Mouse (Mus musculus) liver, embryonic 16.5 days (tissue): ENCODE results near the gene Gm29797. TPM values are rescaled to one million over a fixed set of nuclear protein-coding genes. Genes with fewer than 3 reads are reported as not detected.

Experiments used
- ATAC-seq: fragments of 200-750 bp; cut with Nextera tagmentation; 2 replicates; pipeline ENCODE4 v1.8.0; 2017; ENCODE audit warnings: low read depth, mild to moderate bottlenecking, moderate number of reproducible peaks, moderate library complexity
- H3K27ac ChIP-seq: fragments of 300-500 bp; sonication (generic); 2 replicates; pipeline ENCODE4 v1.5.1; 2014; ENCODE audit warnings: mild to moderate bottlenecking, low read length
- H3K27me3 ChIP-seq: fragments of 300-500 bp; sonication (generic); 2 replicates; pipeline ENCODE4 v1.6.1; 2014; ENCODE audit warnings: low read depth, low read length, mixed read lengths; ENCODE audit not compliant: control insufficient read depth, insufficient read depth
- H3K36me3 ChIP-seq: fragments of 300-500 bp; sonication (generic); 2 replicates; pipeline ENCODE4 v1.6.1; 2014; ENCODE audit warnings: mild to moderate bottlenecking; ENCODE audit not compliant: control insufficient read depth, insufficient read depth
- H3K4me1 ChIP-seq: fragments of 300-500 bp; sonication (generic); 2 replicates; pipeline ENCODE4 v1.6.1; 2014; ENCODE audit warnings: low read depth, low read length, mixed read lengths; ENCODE audit not compliant: control insufficient read depth
- H3K4me2 ChIP-seq: fragments of 300-500 bp; sonication (generic); 2 replicates; pipeline ENCODE4 v1.6.1; 2014; ENCODE audit warnings: low read depth, low read length, mixed read lengths
- H3K4me3 ChIP-seq: fragments of 300-500 bp; sonication (generic); 2 replicates; pipeline ENCODE4 v1.5.1; 2014; ENCODE audit warnings: low read depth, mild to moderate bottlenecking, low read length
- H3K9ac ChIP-seq: fragments of 300-500 bp; sonication (generic); 2 replicates; pipeline ENCODE4 v1.6.1; 2014; ENCODE audit warnings: low read depth, low read length
- H3K9me3 ChIP-seq: fragments of 300-500 bp; sonication (generic); replicated peaks from 2 replicates; pipeline ENCODE4 v1.6.1; 2016; ENCODE audit warnings: low read length; ENCODE audit not compliant: control insufficient read depth
- WGBS: fragments of 180-500 bp; shearing (Covaris S2); extraction: QIAGEN DNeasy Blood & Tissue Kit; methylation state at CpG from one replicate; pipeline ENCODE4 v1.1.7; 2014; ENCODE audit not compliant: insufficient replicate concordance; 5-methylcytosine and 5-hydroxymethylcytosine counted together
- polyA plus RNA-seq: library from polyadenylated mRNA; unstranded; fragments of >200 nt; fragmentation: Nextera tagmentation; extraction: Ambion mirVana; gene quantifications from 2 replicates; pipeline ENCODE4 v1.2.1, GENCODE M21; 2015

The Gm29797 gene
- polyA plus RNA-seq, 1 experiment from 2014 or later, result 0.19 TPM

DNA sequence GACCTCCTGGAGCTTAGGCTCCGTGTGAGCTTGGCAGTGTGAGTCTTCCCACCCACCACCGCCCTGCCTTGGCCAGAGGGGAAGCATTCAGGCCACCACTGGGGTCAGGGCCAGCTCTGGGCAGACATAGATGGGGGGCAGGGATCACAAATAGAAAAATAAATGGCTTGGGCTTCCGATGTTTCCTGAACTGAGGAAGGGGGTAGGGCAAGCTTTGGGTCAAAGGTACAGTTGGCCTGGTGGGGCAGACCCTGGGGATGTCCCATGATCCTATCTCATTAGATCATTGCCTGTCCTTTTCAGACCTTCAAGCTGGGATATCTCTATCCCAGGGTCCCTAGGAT lies 20.9 kb downstream of the Gm29797 start:
- ATAC-seq, result 0 out of 2 replicates have a peak, but pooled peaks have one; percentile 15
- WGBS, result 30% methylated on average over 3 of the region's 3 CpGs
- no peak overlapping the region for H3K4me2 ChIP-seq

DNA sequence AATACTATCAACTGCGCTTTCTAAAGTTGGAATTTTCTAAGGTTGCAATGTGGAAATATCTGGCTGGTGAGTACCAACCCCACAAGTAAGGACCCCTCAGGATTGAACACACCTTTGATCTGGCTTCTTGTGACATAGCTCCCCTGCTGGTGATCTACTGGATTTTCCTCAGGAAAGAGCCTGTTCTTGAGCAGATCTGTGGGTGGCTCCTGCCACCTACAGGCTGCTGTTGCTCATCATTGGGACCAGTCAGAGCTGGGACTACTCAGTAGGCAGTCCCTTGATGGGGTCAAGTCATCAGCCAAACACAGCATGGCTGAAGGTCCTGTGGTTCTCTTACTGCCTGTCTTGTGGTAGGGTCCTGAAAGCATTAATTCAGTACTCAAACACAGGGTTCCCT lies 21.9 kb downstream of the Gm29797 start:
- Histone ChIP-seq H3K4me2 (no peak overlapping the region), H3K9ac (no peak overlapping the region), H3K4me1 (peaks cover 8% of the 10 kb centered on the region), H3K27ac (no peak overlapping the region), H3K9me3 (no peaks in the 10 kb centered on the region), H3K27me3 (peaks cover 18% of the 10 kb centered on the region), H3K4me3 (no peak overlapping the region), H3K36me3 (no peaks in the 10 kb centered on the region)
- WGBS, result 41% methylated on average over 1 of the region's 1 CpGs
- peak; percentile 58 for ATAC-seq

More for the DNA sequence above, 20.9 kb downstream of the Gm29797 start:
- H3K27ac ChIP-seq, result no peak overlapping the region
- peaks cover 28% of the 10 kb centered on the region for H3K27me3 ChIP-seq
- H3K36me3 ChIP-seq, result no peaks in the 10 kb centered on the region
- H3K9ac ChIP-seq, result no peak overlapping the region
- peaks cover 8% of the 10 kb centered on the region for H3K4me1 ChIP-seq
- no peak overlapping the region for H3K4me3 ChIP-seq
- no peaks in the 10 kb centered on the region for H3K9me3 ChIP-seq

DNA sequence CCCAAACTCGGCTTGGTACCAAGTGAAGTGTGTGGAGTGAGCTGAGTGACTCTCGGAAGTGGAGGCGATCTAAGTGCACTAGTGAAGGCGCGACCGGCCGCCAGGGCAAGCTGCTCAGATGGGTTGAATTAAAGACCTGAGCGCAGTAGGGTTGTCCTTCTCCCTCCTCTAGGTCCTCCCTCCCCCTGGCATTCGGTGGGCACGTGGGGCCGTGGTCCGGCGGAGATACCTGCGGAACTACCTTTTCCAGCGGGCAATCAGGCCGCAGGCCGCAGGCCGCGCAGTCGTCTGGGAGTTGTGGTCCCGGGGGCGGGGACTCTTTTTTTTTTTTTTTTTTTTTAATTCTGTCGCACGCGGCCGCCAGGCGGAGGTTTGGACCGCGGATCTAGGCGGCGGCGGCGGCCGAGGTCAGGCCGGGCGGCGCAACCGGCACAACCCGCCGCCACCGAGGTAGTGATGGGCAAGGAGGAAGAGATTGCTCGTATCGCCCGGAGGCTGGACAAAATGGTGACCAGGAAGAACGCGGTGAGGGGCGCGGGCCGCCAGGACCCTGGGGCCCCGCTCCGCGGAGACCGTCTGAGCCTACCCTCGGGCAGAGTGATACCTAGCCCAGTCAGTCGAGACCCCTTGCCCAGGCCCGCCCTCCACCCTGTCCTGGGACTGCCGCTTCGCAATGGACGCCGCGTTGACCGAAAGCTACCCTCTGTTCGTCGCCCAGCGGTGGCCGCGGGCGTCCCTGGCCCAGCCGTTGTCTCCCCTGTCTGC lies 23.3 kb downstream of the Gm29797 start, which contains the start of gene Tcea2:
Gene Tcea2, plus strand, starts transcription at position 360 of the 765 bp plus-strand sequence.
- Histone ChIP-seq H3K27ac (no peak within 1 kb of the TSS), H3K4me1 (peaks cover 8% of the 10 kb centered on the region), H3K4me2 (peak within 1 kb of the TSS; percentile 73), H3K36me3 (no peaks in the 10 kb centered on the region), H3K4me3 (peak within 1 kb of the TSS; percentile 65), H3K9ac (peak within 1 kb of the TSS; percentile 53), H3K27me3 (peaks cover 10% of the 10 kb centered on the region; the same call in 1 of the 2 replicates), H3K9me3 (no peaks in the 10 kb centered on the region)
- peak; percentile 33 for ATAC-seq
- under 1% methylated on average over 69 of the region's 69 CpGs for WGBS

DNA sequence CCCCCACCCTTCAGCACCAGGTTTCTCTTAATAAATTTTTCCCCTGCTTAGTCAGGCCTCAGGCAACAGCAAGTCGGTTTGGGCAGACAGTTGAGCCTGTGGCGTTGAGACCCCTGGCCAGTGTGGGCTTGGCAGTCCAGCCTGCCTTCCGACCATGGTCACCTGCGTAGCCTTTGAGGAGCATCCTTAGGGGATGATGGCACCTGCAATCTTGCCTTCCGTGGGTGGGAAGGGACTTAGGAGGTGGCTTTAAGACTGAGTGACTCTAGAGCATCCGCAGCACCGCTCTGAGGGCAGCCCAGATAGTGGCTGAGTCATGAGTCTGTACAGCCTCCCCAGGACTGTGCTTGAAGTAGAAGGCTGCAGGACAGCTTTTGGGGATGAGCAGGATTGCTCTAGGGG lies 23.9 kb downstream of the Gm29797 start:
- Histone ChIP-seq H3K4me1 (peaks cover 6% of the 10 kb centered on the region), H3K4me3 (peak overlapping the region; percentile 65), H3K9me3 (no peaks in the 10 kb centered on the region), H3K36me3 (no peaks in the 10 kb centered on the region), H3K4me2 (peak overlapping the region; percentile 73), H3K27ac (no peak overlapping the region), H3K27me3 (peaks cover 10% of the 10 kb centered on the region; the same call in 1 of the 2 replicates), H3K9ac (peak overlapping the region; percentile 53)
- 14% methylated on average over 7 of the region's 7 CpGs for WGBS
- ATAC-seq, result 0 out of 2 replicates have a peak, but pooled peaks have one; percentile 9

DNA sequence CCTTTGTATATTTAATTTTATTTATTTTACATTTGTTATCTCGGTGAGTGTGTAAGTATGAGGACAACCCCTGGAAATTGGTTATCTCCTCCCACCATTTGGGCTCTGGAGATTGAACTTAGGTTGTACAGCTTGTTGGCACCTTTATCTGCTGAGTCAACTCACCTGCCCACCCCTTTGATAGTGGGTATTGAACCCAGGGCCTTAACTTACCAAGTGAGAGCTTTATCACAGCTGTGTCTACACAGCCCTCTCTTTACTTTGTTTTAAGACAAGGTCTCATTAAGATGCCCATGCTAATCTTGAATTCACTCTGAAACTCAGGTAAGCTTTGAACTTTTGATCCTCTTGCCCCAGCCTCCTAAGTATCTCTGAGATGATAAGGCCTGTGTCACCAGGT lies 25.1 kb downstream of the Gm29797 start:
- Histone ChIP-seq H3K4me2 (no peak overlapping the region), H3K4me3 (no peak overlapping the region), H3K36me3 (no peaks in the 10 kb centered on the region), H3K4me1 (peaks cover 5% of the 10 kb centered on the region), H3K27ac (no peak overlapping the region), H3K9ac (no peak overlapping the region), H3K27me3 (peaks cover 10% of the 10 kb centered on the region; the same call in 1 of the 2 replicates), H3K9me3 (no peaks in the 10 kb centered on the region)
- WGBS, result 50% methylated on average over 1 of the region's 1 CpGs
- ATAC-seq, result no peak

DNA sequence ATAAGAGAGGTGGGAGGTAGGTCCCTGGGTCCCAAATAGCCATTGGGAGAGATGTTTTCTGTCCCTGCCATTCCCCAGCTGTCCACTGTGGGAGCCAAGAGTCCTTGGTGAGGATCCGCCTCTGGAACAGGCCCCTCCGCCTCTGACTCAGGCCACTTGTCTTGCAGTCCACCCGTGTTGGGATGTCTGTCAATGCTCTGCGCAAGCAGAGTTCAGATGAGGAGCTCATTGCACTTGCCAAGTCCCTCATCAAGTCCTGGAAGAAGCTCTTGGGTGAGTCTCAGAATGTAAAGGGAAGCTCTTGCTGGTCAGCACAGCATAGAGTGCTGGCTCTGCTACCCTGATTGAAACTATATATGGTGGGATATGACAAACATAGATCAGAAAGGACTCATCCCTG lies 26.5 kb downstream of the Gm29797 start:
- 66% methylated on average over 4 of the region's 4 CpGs for WGBS
- no peak overlapping the region for H3K9ac ChIP-seq
- peaks cover 5% of the 10 kb centered on the region for H3K4me1 ChIP-seq
- no peak for ATAC-seq
- no peaks in the 10 kb centered on the region for H3K9me3 ChIP-seq
- H3K4me3 ChIP-seq, result no peak overlapping the region
- peaks cover 10% of the 10 kb centered on the region; the same call in 1 of the 2 replicates for H3K27me3 ChIP-seq
- H3K27ac ChIP-seq, result no peak overlapping the region
- H3K4me2 ChIP-seq, result no peak overlapping the region
- H3K36me3 ChIP-seq, result no peaks in the 10 kb centered on the region

DNA sequence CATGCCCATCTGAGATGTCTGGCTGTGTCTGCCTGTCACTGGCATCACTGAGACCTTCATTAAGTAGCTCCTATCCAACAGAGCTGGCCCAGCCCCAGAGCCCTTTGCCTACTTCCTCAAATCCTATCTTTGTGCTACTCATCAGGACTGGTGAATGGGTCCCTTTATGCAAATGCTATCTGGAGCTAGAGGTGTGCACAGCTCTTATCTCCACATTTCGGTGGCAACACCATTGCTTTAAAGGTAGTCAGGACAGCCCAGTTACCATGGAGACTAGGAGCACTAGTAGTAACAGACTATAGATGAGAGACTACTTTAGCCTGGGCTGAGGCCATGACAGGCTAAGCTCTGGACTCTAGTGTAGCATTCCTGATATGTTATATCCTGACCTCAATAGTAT lies 27.9 kb downstream of the Gm29797 start:
- H3K4me3 ChIP-seq, result no peak overlapping the region
- H3K9ac ChIP-seq, result no peak overlapping the region
- peaks cover 5% of the 10 kb centered on the region for H3K4me1 ChIP-seq
- H3K27me3 ChIP-seq, result peaks cover 10% of the 10 kb centered on the region; the same call in 1 of the 2 replicates
- no peak overlapping the region for H3K4me2 ChIP-seq
- no peak overlapping the region for H3K27ac ChIP-seq
- ATAC-seq, result no peak
- H3K9me3 ChIP-seq, result no peaks in the 10 kb centered on the region
- 22% methylated on average over 1 of the region's 1 CpGs for WGBS
- no peaks in the 10 kb centered on the region for H3K36me3 ChIP-seq

DNA sequence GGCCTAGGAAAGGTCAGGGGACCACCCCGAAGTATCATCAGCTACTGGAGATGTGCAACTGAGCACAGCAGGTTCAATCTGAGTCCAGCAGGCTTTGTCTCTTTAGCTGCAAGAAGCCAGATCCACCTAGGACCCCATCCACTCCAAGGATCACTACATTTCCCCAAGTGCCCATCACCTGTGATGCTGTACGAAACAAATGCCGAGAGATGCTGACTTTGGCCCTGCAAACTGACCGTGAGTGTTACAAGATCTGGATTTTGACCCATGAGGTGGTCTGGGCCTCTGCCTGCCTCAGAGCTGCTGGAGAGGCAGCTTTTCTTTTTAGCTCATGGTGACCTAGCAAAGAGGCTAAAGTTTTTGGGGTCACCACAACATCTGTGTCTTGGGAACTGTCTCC lies 28.9 kb downstream of the Gm29797 start:
- H3K4me2 ChIP-seq, result no peak overlapping the region
- no peak for ATAC-seq
- peaks cover 6% of the 10 kb centered on the region; the same call in 1 of the 2 replicates for H3K27me3 ChIP-seq
- WGBS, result 61% methylated on average over 4 of the region's 4 CpGs
- H3K4me3 ChIP-seq, result no peak overlapping the region
- H3K9me3 ChIP-seq, result no peaks in the 10 kb centered on the region
- H3K27ac ChIP-seq, result no peak overlapping the region
- peaks cover 3% of the 10 kb centered on the region for H3K4me1 ChIP-seq
- no peaks in the 10 kb centered on the region for H3K36me3 ChIP-seq
- no peak overlapping the region for H3K9ac ChIP-seq

DNA sequence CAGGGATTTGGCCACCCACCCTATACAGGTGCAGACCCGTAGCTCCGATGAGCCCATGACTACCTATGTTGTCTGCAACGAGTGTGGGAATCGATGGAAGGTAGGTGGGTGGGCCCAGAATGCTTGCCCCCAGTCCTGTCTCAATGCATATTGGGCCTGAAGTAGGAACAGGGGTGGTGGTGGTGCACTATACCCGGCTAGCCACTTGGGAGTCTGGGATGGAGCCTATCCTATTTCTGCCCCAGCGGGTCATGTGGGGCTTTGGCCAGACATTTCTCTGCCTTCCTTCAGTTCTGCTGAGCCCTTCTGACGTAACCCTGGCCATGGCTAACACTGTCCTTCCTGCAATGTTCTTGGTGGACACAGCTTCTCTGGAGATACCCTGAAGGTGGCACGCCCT lies 30.8 kb downstream of the Gm29797 start:
- WGBS, result 77% methylated on average over 8 of the region's 8 CpGs

More for the DNA sequence above, 30.8 kb downstream of the Gm29797 start:
- H3K4me2 ChIP-seq, result no peak overlapping the region
- H3K27ac ChIP-seq, result no peak overlapping the region
- no peaks in the 10 kb centered on the region for H3K36me3 ChIP-seq
- H3K27me3 ChIP-seq, result no peaks in the 10 kb centered on the region
- no peak overlapping the region for H3K9ac ChIP-seq
- no peaks in the 10 kb centered on the region for H3K9me3 ChIP-seq
- H3K4me1 ChIP-seq, result no peaks in the 10 kb centered on the region
- no peak for ATAC-seq
- H3K4me3 ChIP-seq, result no peak overlapping the region
